Mouse (Mus musculus): ENCODE measurements around the gene Mrpl52.
A peak's percentile ranks its signal among the peaks of the same experiment; 100 is the strongest.

Gene Mrpl52

DNA sequence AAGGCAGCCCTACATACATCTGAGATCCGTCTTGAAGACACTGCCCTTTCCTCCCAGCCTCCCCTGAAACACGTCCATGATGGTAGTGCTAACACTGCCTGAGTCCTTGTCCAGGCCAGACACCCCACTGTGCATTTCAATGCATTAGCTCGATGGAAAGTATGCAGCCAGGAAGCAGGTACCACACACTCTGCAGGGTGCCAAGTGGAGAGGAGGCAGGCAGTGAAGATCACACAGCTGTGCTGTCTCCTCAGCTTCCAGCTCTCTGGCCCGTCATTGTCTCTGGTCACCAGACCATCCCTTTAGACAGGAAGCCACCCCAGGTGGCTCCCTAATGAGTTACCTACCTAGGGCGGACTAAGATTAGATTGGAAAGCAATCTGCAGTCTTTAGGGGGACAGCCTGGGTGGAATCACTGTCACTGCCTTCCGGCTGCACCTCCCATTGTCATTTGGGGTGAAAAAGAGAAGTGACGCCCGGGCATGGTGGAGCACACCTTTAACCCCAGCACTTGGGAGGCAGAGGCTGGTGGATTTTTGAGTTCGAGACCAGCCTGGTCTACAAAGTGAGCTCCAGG is 14.6 kb upstream of the Mrpl52 start:
- DNase-seq (ENCODE audit: low read depth, low spot score): no peak

DNA sequence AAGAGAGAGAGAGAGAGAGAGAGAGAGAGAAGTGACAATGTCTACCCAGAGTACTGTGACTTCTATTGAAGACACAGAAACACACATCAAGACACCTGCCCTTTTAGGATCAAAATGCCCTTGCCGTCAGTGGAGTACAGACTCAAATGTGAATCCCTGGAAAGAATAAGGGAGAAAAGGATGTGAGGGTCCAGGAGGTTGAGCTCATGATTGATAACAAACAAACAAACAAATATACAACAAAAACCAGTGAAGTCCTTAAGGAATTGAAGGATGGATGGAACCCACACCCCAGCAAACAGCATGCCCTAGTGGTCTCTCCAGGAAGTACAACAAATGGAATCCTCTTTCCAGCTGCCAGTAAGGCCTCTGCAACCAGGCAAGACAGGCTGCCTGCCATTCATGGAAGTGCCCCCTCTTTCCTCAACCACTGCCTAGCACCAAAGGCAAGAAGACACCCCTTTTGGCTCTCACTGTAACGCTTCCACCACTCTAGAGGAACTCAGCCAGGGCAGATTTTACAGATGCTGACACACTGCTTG is 14.0 kb upstream of the Mrpl52 start:
- no peak for DNase-seq (ENCODE audit: low read depth, low spot score)

DNA sequence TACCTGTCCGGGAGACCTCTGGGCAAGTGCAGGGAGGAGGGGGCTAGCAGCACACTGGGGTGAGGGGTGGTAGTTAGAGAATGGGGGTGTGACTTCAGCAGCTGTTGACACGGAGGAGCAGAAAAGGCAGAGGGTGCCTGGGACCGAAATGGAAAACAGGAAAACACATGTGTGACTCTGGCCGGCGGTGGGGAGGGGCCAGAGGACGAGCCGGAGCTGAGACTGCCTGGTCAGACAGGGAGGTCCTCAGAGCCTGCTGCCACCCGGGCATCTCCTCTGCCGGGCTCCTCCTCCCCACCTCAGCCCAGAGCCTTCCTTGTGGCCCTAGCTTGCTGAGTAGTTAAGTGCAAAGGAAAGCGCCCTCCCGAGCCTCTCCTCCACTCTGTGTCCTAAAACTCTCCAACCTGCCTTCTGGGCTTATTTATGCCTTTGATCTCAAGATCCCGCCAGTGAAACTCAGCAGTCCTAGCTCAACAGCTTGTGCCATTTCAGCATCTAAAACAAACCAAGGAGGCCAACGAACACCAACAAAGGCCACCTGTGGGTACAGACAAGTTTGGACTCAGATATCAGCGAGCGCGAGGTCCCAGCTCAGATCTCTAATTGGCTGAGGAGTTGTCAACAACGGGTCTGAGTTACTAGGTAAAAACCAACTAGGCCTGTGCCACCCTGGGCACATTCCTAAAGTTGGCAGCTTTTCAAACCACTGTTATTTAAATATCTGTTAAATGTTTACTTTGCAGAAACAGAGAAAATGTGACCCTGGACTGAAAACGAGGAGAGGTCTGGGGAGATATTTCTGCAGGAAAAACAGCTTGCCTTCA is 12.6 kb upstream of the Mrpl52 start:
- no peak for DNase-seq (ENCODE audit: low read depth, low spot score)

DNA sequence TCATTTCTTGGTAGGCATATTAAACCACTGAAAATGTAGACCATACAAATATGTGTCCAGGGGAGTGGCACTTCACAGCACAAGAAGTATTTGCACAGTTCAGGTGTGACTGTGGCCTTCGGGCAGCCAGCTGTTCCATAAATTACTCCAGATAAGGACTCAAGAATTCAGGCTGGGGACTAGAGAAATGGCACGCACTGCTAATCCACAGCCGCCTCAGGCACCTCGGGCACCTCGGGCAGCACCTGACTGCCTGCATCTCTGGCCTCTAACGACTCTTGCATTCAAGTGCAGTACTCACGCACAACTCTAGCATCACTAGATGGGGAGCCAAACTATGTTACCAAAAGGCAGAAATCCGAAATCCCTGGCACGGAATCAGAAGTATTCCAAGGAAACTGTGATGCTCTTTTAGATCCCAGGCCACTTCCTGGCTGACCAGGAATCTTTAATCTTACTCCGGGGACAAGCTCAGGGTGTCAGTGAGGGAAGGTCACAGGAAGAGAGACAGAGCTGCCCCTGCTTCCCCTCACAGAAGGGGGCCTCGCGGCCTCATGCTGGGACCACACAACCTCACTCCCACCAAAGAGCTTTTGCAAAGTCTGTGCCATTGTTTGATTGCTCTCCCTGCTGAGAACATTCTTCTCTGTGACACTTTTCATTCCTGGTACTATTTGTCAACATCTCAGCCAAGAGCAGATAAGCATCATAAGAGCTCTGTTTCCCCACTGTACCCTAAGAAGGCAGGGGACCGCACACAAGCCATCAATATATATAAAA is 11.3 kb upstream of the Mrpl52 start:
- DNase-seq (ENCODE audit: low read depth, low spot score): no peak

DNA sequence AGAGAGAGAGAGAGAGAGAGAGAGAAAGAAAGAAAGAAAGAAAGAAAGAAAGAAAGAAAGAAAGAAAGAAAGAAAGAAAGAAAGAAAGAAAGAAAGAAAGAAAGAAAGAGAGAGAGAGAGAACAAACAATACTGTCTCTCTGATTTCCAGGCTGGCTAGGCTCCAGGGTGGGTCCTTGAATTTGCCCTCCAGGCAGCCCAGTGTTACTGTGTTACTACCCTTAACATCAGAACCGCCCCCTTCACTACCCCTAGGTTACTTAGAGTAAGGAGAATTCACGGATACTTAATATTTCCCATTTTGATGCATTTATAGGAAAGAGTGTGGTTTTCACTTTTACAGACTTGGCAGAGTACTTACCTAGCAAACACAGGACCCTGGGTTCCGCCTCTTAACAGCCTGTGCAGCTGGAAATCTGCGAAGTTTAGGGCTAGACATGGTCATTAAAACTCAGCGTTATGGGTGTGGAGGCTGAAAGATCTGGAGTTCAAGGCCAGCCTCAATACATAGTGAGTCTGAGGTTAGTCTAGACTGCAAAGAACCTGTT is 10.4 kb upstream of the Mrpl52 start:
- no peak for DNase-seq (ENCODE audit: low read depth, low spot score)

DNA sequence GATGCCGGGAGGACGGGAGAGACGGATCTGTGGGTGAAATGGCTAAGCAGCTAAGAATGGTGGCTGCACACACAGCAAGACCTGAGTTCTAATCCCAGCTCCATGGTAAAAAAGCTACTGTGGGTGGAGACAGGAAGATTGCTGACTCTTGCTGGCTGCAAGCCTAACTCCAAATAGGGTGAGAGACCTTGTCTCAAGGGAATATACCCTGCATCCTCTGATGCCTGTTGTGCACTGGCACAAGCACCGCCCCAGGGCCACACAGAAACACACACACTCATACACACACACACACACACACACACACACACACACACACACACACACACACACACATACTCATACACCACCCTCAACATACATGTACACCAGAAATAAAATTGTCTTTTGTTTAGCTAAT is 9.9 kb upstream of the Mrpl52 start:
- DNase-seq (ENCODE audit: low read depth, low spot score): no peak

DNA sequence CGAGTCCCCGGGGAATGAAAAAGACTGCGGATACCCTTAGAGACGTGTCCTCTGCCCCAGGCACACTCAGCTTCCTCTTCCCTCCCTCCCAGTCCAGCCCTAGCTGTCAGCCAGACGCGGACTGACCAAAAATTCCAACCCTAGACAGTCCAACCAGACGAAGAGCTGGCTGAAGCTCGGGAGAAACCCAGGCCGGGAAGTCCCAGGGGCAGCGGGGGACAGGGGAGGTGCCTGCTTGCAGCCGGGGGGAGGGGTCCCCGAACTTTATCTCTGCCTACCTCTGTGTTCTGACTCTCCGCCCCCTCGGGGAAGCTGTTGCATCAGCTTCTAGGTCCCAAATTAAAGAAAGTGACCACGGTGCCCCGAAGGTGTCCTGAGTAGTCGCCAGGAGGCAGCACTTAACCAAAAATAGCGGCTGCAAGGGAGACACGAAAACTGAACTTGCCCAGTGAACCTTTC is 9.1 kb upstream of the Mrpl52 start, which contains the start of gene Slc7a7:
Gene Slc7a7 (minus strand): TSS at position 158 of the 459 bp plus-strand sequence.
- no peak for DNase-seq (ENCODE audit: low read depth, low spot score)

DNA sequence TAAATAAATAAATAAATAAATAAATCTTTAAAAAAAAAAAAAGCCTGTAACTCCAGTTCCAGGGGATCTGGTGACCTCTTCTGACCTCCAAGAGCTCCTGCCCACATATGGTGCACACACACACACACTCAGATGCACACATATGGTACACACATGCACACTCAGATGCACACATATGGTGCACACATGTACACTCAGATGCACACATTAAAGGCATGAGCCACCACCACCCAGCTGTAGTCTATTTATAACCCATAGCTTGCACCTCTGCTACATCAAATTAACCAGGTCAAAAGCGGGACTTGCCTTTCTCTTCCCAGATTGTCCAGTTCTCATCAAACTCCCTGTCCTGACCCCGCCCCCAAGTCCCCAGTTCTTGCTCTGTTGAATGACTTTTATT is 5.7 kb upstream of the Mrpl52 start:
- no peak for DNase-seq (ENCODE audit: low read depth, low spot score)

DNA sequence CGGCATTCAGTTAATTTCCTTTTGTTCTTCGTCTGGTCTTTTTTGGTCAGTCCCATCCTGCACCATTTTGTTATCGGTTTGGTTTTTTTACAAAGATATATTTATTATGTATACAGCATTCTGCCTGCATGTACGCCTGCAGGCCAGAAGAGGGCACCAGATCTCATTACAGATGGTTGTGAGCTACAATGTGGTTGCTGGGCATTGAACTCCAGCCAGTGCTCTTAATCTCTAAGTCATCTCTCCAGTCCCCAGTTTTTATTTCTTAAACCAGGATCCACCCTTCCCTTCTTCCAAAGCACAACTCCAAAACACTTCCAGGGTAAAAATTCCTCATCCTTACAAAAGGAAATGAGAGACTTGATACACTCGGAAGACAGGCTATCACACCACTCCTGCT is 3.3 kb upstream of the Mrpl52 start:
- DNase-seq (ENCODE audit: low read depth, low spot score): no peak

DNA sequence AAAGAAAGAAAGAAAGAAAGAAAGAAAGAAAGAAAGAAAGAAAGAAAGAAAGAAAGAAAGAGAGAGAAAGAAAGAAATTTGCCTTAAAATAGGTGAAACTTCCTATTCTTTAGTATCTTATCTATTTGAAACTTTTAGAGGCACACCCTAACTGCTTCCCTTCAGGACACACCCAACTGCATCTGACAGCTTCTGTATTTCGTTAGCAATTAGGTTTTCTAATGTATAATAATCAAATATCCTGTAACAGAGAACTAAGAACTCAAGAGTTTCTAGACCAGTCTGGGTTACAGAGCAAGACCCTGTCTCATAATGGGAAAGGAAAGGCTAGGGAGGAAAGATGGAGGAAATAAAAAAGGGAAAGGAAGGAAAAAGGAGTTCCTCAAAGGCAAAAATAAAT is 2.1 kb upstream of the Mrpl52 start:
- no peak for DNase-seq (ENCODE audit: low read depth, low spot score)

DNA sequence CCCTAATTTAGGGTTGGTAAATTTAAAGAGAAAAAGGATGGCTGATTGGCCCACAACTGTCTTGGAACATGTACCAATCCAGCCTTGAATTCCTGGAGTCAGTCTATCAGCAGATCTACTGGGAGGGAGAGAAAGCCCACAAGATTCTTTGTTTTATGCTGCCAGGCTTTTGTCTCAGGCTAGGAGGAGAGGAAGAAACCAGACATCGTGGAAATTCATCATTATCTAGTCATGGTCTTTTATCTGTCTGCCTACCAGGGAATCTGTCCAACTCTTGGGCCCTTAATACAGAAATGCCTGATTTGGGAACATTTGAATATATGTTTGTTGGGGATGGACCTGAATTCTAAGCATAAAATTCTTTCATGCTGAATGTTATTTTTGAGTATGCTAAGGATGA is 1.2 kb upstream of the Mrpl52 start:
- DNase-seq (ENCODE audit: low read depth, low spot score): no peak

DNA sequence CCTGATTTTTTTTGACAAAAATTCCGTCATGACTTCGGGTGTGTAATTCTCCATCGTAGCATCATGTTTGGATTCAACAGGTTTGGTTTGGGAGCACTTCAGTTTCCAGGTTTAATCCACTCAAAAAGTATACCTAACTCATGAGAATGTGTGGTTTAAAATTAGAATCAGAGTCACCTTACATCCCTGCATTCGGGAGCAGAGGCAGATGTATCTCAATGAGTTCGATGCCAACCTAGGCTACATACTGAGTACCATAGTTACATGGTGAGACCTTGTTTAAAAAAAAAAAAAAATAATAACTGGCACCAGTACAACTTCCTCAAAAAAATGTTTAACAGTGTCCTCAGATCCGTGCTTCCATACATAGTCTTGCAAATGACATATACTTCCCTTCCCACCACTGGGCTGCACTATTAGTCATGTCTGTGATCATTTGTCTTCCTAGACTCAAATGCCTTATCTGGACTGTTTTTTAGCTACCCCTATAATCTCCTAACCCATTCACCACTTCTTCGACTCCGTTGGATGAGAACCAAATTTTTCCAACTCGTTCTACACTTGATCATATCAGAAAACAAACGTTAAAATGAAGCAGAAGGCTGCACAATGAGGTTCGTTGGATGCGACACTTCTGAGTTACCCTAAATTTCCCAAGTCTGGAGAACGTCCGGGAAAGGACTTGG is 563 bp upstream of the Mrpl52 start:
- DNase-seq (ENCODE audit: low read depth, low spot score): no peak

DNA sequence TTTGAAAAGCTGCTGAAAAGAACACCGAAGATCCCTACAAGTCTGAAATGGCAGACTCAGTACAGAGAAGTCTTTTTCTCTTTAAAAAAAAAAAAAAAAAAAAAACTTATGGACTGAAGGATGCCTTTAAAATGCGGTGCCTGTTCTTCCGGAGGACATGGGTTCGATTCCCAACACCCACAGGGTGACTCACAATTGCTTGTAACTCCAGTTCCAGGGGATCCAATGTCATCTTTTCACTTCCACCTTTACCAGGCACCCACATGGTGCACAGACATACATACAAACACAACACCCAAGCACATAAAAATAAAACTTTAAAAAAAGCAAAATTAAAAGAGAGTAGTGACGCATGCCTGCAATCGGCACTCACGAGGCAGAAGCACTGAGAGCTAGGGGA is 987 bp downstream of the Mrpl52 start:
- no peak for DNase-seq (ENCODE audit: low read depth, low spot score)

DNA sequence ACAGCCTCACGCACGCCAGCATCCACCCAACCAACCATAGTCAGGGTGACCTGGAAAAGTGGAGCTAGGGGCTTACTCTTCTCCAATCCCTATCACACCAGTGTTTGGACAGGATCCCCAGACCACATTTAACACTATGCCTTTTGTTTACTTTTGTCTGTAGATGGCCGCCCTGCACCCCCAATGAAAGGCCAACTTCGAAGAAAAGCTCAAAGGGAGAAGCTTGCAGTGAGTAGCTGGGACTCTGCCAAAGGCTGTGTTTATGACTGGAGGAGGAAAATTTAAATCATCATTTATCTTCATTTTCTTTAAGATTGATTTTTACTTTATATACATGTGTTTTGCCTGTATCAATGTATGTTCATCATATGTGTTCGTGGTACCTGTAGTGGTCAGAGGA is 1.7 kb downstream of the Mrpl52 start:
- no peak for DNase-seq (ENCODE audit: low read depth, low spot score)

DNA sequence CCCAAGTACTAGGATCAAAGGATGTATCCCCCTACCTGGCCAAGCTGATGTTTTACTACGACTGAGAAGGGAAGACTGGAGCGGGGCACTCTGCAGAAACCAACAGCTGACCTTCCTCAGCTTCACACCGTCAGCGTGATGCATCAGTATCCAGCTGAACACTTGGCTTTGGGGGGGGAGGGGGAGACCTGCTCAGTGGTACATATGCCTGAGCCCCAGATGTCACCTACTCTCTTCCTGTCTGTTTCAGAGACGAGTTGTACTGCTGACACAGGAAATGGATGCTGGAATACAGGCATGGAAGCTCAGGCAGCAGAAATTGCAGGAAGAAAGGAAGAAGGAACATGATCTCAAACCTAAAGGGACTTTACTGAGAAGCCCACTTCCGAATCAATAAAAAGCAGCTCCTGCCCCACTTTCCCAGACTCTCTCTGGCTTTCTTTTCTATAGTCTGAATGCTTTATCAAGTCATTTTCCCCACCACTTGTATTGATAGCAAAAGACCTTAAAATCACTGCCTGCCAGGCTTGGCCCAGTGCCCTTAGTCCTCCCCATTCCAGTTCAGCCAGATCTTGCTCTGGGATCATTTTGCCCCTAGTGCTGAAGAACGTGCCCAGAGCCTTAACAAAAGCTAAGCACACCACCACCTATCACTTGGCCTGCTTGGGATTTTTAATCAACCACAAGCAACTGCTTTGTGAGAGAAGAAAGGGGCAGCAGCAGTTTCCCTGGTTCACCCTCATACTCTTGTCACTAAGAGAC is 2.8 kb downstream of the Mrpl52 start:
- no peak for DNase-seq (ENCODE audit: low read depth, low spot score)

DNA sequence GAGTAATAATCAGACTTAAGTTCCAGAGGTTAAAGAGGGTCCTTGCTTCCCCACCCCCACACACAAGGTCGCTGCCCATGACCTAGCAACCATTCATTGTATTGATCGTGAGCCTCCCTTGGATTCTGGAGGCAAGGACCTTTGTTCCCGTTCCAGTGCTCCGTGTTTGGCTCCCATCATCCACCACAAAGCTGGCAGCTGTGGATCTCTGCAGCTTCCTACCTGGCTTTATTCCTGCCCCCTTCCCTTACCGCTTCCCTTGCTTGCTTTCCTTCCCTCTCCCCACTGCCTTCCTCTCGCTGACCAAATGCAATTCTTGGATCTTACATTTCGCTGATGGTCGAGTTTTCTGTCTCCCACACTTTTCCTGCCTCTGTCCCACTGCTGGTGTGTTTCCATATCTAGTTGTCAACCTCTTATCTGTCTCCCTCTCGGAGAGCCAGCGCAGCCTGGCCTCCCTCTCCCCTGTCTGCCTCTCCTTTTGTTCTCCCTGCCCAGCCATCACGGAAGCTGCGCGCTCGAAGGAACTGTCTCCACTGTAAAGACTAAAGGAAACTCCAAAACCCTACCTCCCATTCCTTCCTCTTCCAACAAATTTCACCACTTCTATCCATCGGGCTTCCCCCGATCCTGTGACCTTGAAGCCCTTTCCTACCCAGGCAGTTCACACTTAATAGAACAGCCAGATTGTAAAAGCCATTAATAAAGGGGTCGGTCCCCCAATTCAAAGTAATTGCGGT is 3.9 kb downstream of the Mrpl52 start:
- DNase-seq (ENCODE audit: low read depth, low spot score): no peak

DNA sequence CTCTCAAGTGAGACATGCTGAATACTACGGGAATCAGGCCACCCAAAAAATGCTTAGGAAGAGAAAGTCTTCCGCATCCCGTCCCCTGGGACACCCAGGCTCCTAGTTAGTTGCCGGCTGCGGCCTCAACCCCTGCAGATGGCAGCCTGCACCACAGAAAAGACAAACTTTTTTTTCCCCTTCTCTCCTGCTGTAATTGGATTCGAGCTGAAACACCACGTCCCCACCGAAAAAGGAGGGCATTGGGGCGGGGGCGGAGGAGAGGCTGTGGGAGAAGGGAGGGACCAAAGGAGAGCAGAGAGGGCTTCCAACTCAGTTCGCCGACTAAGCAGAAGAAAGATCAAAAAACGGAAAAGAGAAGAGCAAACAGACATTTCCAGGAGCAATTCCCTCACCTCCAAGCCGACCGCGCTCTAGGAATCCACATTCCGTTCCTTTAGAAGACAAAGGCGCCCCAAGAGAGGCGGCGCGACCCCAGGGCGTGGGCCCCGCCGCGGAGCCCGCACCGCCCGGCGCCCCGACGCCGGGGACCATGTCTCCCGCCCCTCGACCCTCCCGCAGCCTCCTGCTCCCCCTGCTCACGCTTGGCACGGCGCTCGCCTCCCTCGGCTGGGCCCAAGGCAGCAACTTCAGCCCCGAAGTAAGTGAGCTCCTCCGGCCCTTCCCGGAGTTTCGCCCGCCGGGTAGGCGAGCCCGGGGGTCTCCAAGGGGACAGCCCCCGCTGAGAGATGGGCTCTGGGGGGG is 4.8 kb downstream of the Mrpl52 start, which contains the start of gene Mmp14:
Gene Mmp14 (plus strand): TSS at position 279 of the 744 bp plus-strand sequence.
- DNase-seq (ENCODE audit: low read depth, low spot score): peak; percentile 71

DNA sequence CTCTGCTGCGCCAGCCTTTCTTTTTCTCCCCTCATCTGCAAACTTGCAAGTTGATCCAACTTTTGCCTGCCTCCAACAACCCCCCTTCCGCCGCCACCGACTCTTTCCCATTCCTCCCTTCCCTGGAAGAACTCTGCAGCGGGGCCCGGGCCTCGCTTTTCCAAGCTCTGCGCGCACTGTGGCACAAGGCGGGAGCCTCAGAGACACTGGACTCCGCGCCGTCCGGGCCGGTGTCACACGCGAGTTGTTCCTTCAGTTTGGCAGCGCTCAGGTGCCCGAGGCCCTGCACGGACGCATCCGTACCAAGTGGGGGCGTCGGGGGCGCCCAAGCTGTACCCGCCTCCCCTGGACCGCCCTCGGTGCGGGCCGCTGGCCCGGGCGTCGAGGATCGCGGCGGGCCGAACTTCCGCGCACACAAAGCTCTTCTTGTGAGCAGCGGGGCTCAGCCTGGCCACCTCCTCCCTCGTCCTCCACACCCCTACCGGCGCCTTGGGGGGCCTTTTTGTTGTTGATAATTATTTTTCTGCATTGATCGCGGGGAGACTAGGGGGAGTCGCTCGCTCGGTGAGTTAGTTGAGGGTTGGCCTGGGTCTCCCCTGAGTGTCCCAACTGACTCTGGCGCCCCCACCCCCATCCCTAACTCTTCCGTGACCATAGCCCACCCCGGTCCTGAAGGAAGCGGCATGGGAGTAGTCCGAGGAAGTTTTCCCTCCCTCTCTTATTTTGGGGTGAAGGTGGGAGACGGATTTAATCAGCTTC is 5.5 kb downstream of the Mrpl52 start:
- DNase-seq (ENCODE audit: low read depth, low spot score): no peak

All from skeletal muscle tissue, adult 2 months (tissue).